In genomic region chr11:69609416-69609815, GRCm38 (mm10) we compare ENCODE assay signal across 24 mouse cellular contexts. TPM values are rescaled to one million over a fixed set of nuclear protein-coding genes. Genes with fewer than 3 reads are reported as not detected.
A peak's percentile ranks its signal among the peaks of the same experiment; 100 is the strongest.
DNase-seq lines count a peak whose midpoint lies in the region; ATAC-seq and TF ChIP-seq lines count a peak whose summit lies in the region.
"Had no signal": no experiment of that assay in that cellular context is flagged by ENCODE, and none has a peak within 500 bp of the region (broad histone marks: within the 10 kb centered on the region; RNA-seq: fewer than 3 reads in every experiment).

No protein-coding gene starts in this region.

- peak; percentile 76 for TF ChIP-seq EP300 in liver, postnatal 0 days (IDR thresholded peaks at IDR 0.05; ENCODE audit: low read depth)

- H3K4me3 ChIP-seq in C2C12 (ENCODE audit: insufficient read depth, poor library complexity, severe bottlenecking): no peak overlapping the region
- no peak overlapping the region for H3K4me3 ChIP-seq in liver, embryonic 13.5 days (replicated peaks)
- H3K4me3 ChIP-seq in liver, postnatal 0 days (ENCODE audit: low read depth, low read length): no peak overlapping the region
- H3K4me3 ChIP-seq: embryonic facial prominence, embryonic 15.5 days; forebrain, embryonic 13.5 days; gastrocnemius, adult 2 months; heart, embryonic 13.5 days; hindbrain, embryonic 15.5 days had no signal

- H3K4me2 ChIP-seq in liver, embryonic 13.5 days: peak overlapping the region; percentile 33
- H3K4me2 ChIP-seq in liver, postnatal 0 days (ENCODE audit: low read depth, low read length): no peak overlapping the region
- H3K4me2 ChIP-seq: embryonic facial prominence, embryonic 15.5 days; forebrain, embryonic 13.5 days; heart, embryonic 13.5 days; hindbrain, embryonic 15.5 days had no signal

- no peaks in the 10 kb centered on the region for H3K36me3 ChIP-seq in C2C12 (ENCODE audit: control insufficient read depth, insufficient read depth)
- H3K36me3 ChIP-seq in liver, embryonic 13.5 days: no peaks in the 10 kb centered on the region
- no peaks in the 10 kb centered on the region for H3K36me3 ChIP-seq in liver, postnatal 0 days (replicated peaks; ENCODE audit: insufficient read depth, low read length)
- H3K36me3 ChIP-seq: embryonic facial prominence, embryonic 15.5 days; heart, embryonic 13.5 days; hindbrain, embryonic 15.5 days had no signal

- H3ac ChIP-seq in C2C12 (ENCODE audit: control insufficient read depth, insufficient read length, low read depth): no peak overlapping the region

- H3K9me3 ChIP-seq in liver, embryonic 13.5 days (replicated peaks): no peaks in the 10 kb centered on the region
- no peaks in the 10 kb centered on the region for H3K9me3 ChIP-seq in liver, postnatal 0 days (ENCODE audit: low read length)
- H3K9me3 ChIP-seq: embryonic facial prominence, embryonic 15.5 days; forebrain, embryonic 13.5 days; heart, embryonic 13.5 days; hindbrain, embryonic 15.5 days had no signal

- DNase-seq in liver, embryonic 13.5 days: peak; percentile 47
- DNase-seq in liver, postnatal 0 days: no peak
- no peak for DNase-seq in urinary bladder, adult 18-20 months (ENCODE audit: low spot score in 2 of 2)
- DNase-seq in embryo, embryonic 10 days (ENCODE audit: low spot score): no peak
- DNase-seq in right cerebral cortex, adult 18-20 months: no peak
- DNase-seq in cerebellum, adult 11-12 months: no peak
- DNase-seq: adrenal gland, adult 8-10 months; cerebellum, adult 2 months; cerebellum, postnatal 10 days; embryo, embryonic 11 days; forebrain, postnatal 0 days; gastrocnemius, adult 2 months; gastrocnemius, postnatal 25 days; heart, postnatal 36 days had no signal

- H3K27me3 ChIP-seq in C2C12 (ENCODE audit: control insufficient read depth, insufficient read depth, insufficient read length): peaks cover 17% of the 10 kb centered on the region
- H3K27me3 ChIP-seq in liver, embryonic 13.5 days: no peaks in the 10 kb centered on the region
- H3K27me3 ChIP-seq in liver, postnatal 0 days (ENCODE audit: insufficient read depth, low read length): peaks cover 7% of the 10 kb centered on the region; the same call in 1 of the 2 replicates
- H3K27me3 ChIP-seq: embryonic facial prominence, embryonic 15.5 days; forebrain, embryonic 13.5 days; heart, embryonic 13.5 days; hindbrain, embryonic 15.5 days had no signal

- WGBS in liver, embryonic 13.5 days (ENCODE audit: insufficient replicate concordance): 10% methylated on average over 7 of the region's 7 CpGs
- 45% methylated on average over 7 of the region's 7 CpGs for WGBS in liver, postnatal 0 days (ENCODE audit: insufficient replicate concordance)

- H3K79me2 ChIP-seq in C2C12 (ENCODE audit: control insufficient read depth, insufficient read depth): no peaks in the 10 kb centered on the region

- peak overlapping the region; percentile 47 for H3K9ac ChIP-seq in liver, embryonic 13.5 days
- no peak overlapping the region for H3K9ac ChIP-seq in liver, postnatal 0 days (replicated peaks)
- H3K9ac ChIP-seq: embryonic facial prominence, embryonic 15.5 days; forebrain, embryonic 13.5 days; forebrain, postnatal 0 days; heart, embryonic 13.5 days; hindbrain, embryonic 15.5 days had no signal

- 0 out of 2 replicates have a peak, but pooled peaks have one; percentile 31 for ATAC-seq in erythroid progenitor cell, adult 5-6 weeks (replicated peaks; ENCODE audit: low FRiP score, poor library complexity, severe bottlenecking)
- ATAC-seq in liver, embryonic 13.5 days (ENCODE audit: low read depth): peak; percentile 30; the same call in 1 of the 2 replicates
- no peak for ATAC-seq in liver, postnatal 0 days
- ATAC-seq: forebrain, embryonic 13.5 days; forebrain, postnatal 0 days had no signal

- H3K4me1 ChIP-seq in liver, embryonic 13.5 days (replicated peaks): peaks cover 82% of the 10 kb centered on the region
- peaks cover 18% of the 10 kb centered on the region for H3K4me1 ChIP-seq in liver, postnatal 0 days (ENCODE audit: insufficient read depth)

- no peaks in the 10 kb centered on the region for H3K79me3 ChIP-seq in C2C12 (ENCODE audit: low read depth)

- peak overlapping the region; percentile 89 for H3K27ac ChIP-seq in liver, embryonic 13.5 days
- no peak overlapping the region for H3K27ac ChIP-seq in liver, postnatal 0 days (ENCODE audit: low read depth)
- H3K27ac ChIP-seq: embryonic facial prominence, embryonic 15.5 days; forebrain, embryonic 13.5 days; gastrocnemius, adult 2 months; heart, embryonic 13.5 days; hindbrain, embryonic 15.5 days had no signal

- TF ChIP-seq CTCF in C2C12 (IDR thresholded peaks at IDR 0.05; ENCODE audit: control insufficient read depth, insufficient read depth, insufficient read length): no peak
- TF ChIP-seq CTCF in liver, postnatal 0 days (IDR thresholded peaks at IDR 0.05; ENCODE audit: low read depth): no peak

TF ChIP-seq in C2C12, 6 proteins besides CTCF, POLR2A, EP300 and RAD21:
- TF ChIP-seq MAX (IDR thresholded peaks at IDR 0.05): no peak
- TF ChIP-seq CEBPB (IDR thresholded peaks at IDR 0.05; ENCODE audit: low read depth): no peak
- peak; percentile 66 for TF ChIP-seq USF1 (IDR thresholded peaks at IDR 0.05; ENCODE audit: low read depth)
- no peak for TF ChIP-seq FOSL1 (IDR thresholded peaks at IDR 0.05; ENCODE audit: insufficient read depth, low read length, poor library complexity, severe bottlenecking)
- TF ChIP-seq MYOD1 (IDR thresholded peaks at IDR 0.05; ENCODE audit: control insufficient read depth, insufficient read length, low read depth): no peak
- no peak for TF ChIP-seq MYOG (IDR thresholded peaks at IDR 0.05; ENCODE audit: control insufficient read depth, extremely low read depth, insufficient read length)

RNA-seq across cellular contexts. Expression of gene Atp1b2, which starts 3.7 kb away (rescaled TPM):
- 0.20 TPM for polyA plus RNA-seq in C2C12 (2012; fragmentation: generic; extraction: Trizol)
- 20.9 and 36.5 TPM in 2 replicates for total RNA-seq in erythroid progenitor cell, adult 5-6 weeks (2015; ENCODE audit: low replicate concordance)
- total RNA-seq in erythroid progenitor cell, adult 5-6 weeks (2017; ENCODE audit: low replicate concordance): 3.5 and 4.5 TPM in 2 replicates
- 21.7 and 30.8 TPM in 2 replicates for polyA plus RNA-seq in liver, embryonic 13.5 days (2015; fragmentation: Nextera tagmentation; extraction: Ambion mirVana)
- 4.0 and 5.3 TPM in 2 replicates for polyA plus RNA-seq in liver, postnatal 0 days (2015; fragmentation: Nextera tagmentation; extraction: Ambion mirVana)

RNA-seq across cellular contexts. Expression of gene Shbg, which starts 8.3 kb away (rescaled TPM):
- polyA plus RNA-seq in C2C12 (2012; fragmentation: generic; extraction: Trizol): 0.18 TPM
- not detected in 2 replicates for total RNA-seq in erythroid progenitor cell, adult 5-6 weeks (2015; ENCODE audit: low replicate concordance)
- not detected in 2 replicates for total RNA-seq in erythroid progenitor cell, adult 5-6 weeks (2017; ENCODE audit: low replicate concordance)
- 33.4 and 34.8 TPM in 2 replicates for polyA plus RNA-seq in liver, embryonic 13.5 days (2015; fragmentation: Nextera tagmentation; extraction: Ambion mirVana)
- polyA plus RNA-seq in liver, postnatal 0 days (2015; fragmentation: Nextera tagmentation; extraction: Ambion mirVana): 4.3 and 4.7 TPM in 2 replicates
- total RNA-seq: adrenal gland, adult 8-10 months; ES-E14; forebrain, postnatal 0 days; gastrocnemius, adult 2 months; granulocyte monocyte progenitor cell, adult 5-6 weeks; heart, postnatal 36 days had no signal
- polyA plus RNA-seq: embryonic facial prominence, embryonic 15.5 days; forebrain, embryonic 13.5 days; forebrain, postnatal 0 days; heart, postnatal 0 days; hindbrain, embryonic 11.5 days; hindbrain, embryonic 15.5 days had no signal

RNA-seq across cellular contexts. Expression of gene Sat2, which starts 12.4 kb away (rescaled TPM):
- 3.8 TPM for polyA plus RNA-seq in C2C12 (2012; fragmentation: generic; extraction: Trizol)
- not detected in 2 replicates for total RNA-seq in erythroid progenitor cell, adult 5-6 weeks (2015; ENCODE audit: low replicate concordance)
- total RNA-seq in erythroid progenitor cell, adult 5-6 weeks (2017; ENCODE audit: low replicate concordance): not detected in 2 replicates
- 11.6 and 12.3 TPM in 2 replicates for polyA plus RNA-seq in liver, embryonic 13.5 days (2015; fragmentation: Nextera tagmentation; extraction: Ambion mirVana)
- polyA plus RNA-seq in liver, postnatal 0 days (2015; fragmentation: Nextera tagmentation; extraction: Ambion mirVana): 15.2 and 18.7 TPM in 2 replicates
- total RNA-seq: granulocyte monocyte progenitor cell, adult 5-6 weeks had no signal

RNA-seq across cellular contexts. Expression of gene Fxr2, which starts 23.4 kb away (rescaled TPM):
- polyA plus RNA-seq in C2C12 (2012; fragmentation: generic; extraction: Trizol): 96.0 TPM
- 18.0 and 24.9 TPM in 2 replicates for total RNA-seq in erythroid progenitor cell, adult 5-6 weeks (2015; ENCODE audit: low replicate concordance)
- total RNA-seq in erythroid progenitor cell, adult 5-6 weeks (2017; ENCODE audit: low replicate concordance): 42.4 and 44.2 TPM in 2 replicates
- 7.9 and 8.2 TPM in 2 replicates for polyA plus RNA-seq in liver, embryonic 13.5 days (2015; fragmentation: Nextera tagmentation; extraction: Ambion mirVana)
- polyA plus RNA-seq in liver, postnatal 0 days (2015; fragmentation: Nextera tagmentation; extraction: Ambion mirVana): 6.8 TPM in 2 replicates

RNA-seq across cellular contexts. Expression of gene Trp53, which starts 29.3 kb away (rescaled TPM):
- 226 TPM for polyA plus RNA-seq in C2C12 (2012; fragmentation: generic; extraction: Trizol)
- total RNA-seq in erythroid progenitor cell, adult 5-6 weeks (2015; ENCODE audit: low replicate concordance): 38.2 and 75.9 TPM in 2 replicates
- 12.2 TPM in 2 replicates for total RNA-seq in erythroid progenitor cell, adult 5-6 weeks (2017; ENCODE audit: low replicate concordance)
- polyA plus RNA-seq in liver, embryonic 13.5 days (2015; fragmentation: Nextera tagmentation; extraction: Ambion mirVana): 83.0 and 90.4 TPM in 2 replicates
- polyA plus RNA-seq in liver, postnatal 0 days (2015; fragmentation: Nextera tagmentation; extraction: Ambion mirVana): 32.6 and 33.5 TPM in 2 replicates
